30 mouse cellular contexts compared by ENCODE assay signal in the genomic region with DNA sequence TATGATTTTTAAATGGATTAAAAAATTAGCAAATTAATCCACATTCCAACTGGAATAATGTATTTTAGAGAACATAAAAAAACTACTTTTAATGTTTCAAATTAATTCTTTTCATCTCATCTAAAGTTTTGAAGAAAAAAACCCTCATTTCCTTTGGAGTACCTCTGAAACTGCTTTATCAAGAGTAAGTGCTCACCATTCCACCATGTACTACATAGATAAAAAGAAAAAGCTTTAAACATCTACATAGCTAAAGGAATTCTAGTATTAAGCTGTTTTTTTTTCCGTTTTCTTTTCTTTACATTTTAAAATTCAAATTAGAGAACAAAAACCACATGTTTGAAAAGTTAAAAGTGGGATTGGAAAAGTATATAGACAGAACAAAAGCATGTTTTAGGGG. TPM values are rescaled to one million over a fixed set of nuclear protein-coding genes. Genes with fewer than 3 reads are reported as not detected.
DNase-seq lines count a peak whose midpoint lies in the region; ATAC-seq lines count a peak whose summit lies in the region.
"Had no signal": no experiment of that assay in that cellular context is flagged by ENCODE, and none has a peak within 500 bp of the region (broad histone marks: within the 10 kb centered on the region; RNA-seq: fewer than 3 reads in every experiment).

No protein-coding gene starts in this region.

- H3K9ac ChIP-seq in liver, embryonic 12.5 days, result no peak overlapping the region
- H3K9ac ChIP-seq in liver, embryonic 15.5 days, result no peak overlapping the region
- H3K9ac ChIP-seq: embryonic facial prominence, embryonic 12.5 days; embryonic facial prominence, embryonic 15.5 days; forebrain, embryonic 13.5 days; heart, embryonic 13.5 days; hindbrain, embryonic 12.5 days; hindbrain, embryonic 15.5 days had no signal

- peak; percentile 75 for ATAC-seq in erythroblast, adult 5-6 weeks (replicated peaks; ENCODE audit: low FRiP score, poor library complexity, severe bottlenecking)
- ATAC-seq in liver, embryonic 12.5 days, result peak; percentile 70; the same call in 1 of the 2 replicates
- ATAC-seq in liver, embryonic 15.5 days (ENCODE audit: insufficient read depth), result peak; percentile 57; the same call in 1 of the 2 replicates
- ATAC-seq in megakaryocyte progenitor cell, adult 5-6 weeks (replicated peaks; ENCODE audit: poor library complexity), result peak; percentile 44; the same call in 1 of the 2 replicates
- ATAC-seq: CD4-positive, CD25-positive, alpha-beta regulatory T cell, adult 4 months; forebrain, embryonic 13.5 days; forebrain, embryonic 16.5 days; Patski had no signal

- 37% methylated on average over 1 of the region's 1 CpGs for WGBS in liver, embryonic 12.5 days (ENCODE audit: insufficient replicate concordance)
- 33% methylated on average over 1 of the region's 1 CpGs for WGBS in liver, embryonic 15.5 days (ENCODE audit: insufficient replicate concordance)
- WGBS in midbrain, embryonic 10.5 days, result 90% methylated on average over 1 of the region's 1 CpGs

- no peaks in the 10 kb centered on the region for H3K9me3 ChIP-seq in liver, embryonic 12.5 days (replicated peaks)
- H3K9me3 ChIP-seq in liver, embryonic 15.5 days (replicated peaks), result no peaks in the 10 kb centered on the region
- H3K9me3 ChIP-seq in midbrain, embryonic 10.5 days (replicated peaks), result no peaks in the 10 kb centered on the region
- H3K9me3 ChIP-seq: embryonic facial prominence, embryonic 12.5 days; embryonic facial prominence, embryonic 15.5 days; forebrain, embryonic 10.5 days; forebrain, embryonic 13.5 days; heart, embryonic 10.5 days; heart, embryonic 13.5 days; hindbrain, embryonic 12.5 days; hindbrain, embryonic 15.5 days had no signal

- peak overlapping the region; percentile 71 for H3K27ac ChIP-seq in liver, embryonic 12.5 days
- H3K27ac ChIP-seq in liver, embryonic 15.5 days (replicated peaks), result peak overlapping the region; percentile 29; the same call in 1 of the 2 replicates
- no peak overlapping the region for H3K27ac ChIP-seq in midbrain, embryonic 10.5 days (replicated peaks)
- H3K27ac ChIP-seq: embryonic facial prominence, embryonic 12.5 days; embryonic facial prominence, embryonic 15.5 days; forebrain, embryonic 10.5 days; forebrain, embryonic 13.5 days; heart, adult 2 months; heart, embryonic 10.5 days; heart, embryonic 13.5 days; hindbrain, embryonic 12.5 days; hindbrain, embryonic 15.5 days had no signal

- peak overlapping the region; percentile 26; the same call in 1 of the 2 replicates for H3K4me2 ChIP-seq in liver, embryonic 12.5 days
- H3K4me2 ChIP-seq in liver, embryonic 15.5 days, result no peak overlapping the region
- H3K4me2 ChIP-seq: embryonic facial prominence, embryonic 12.5 days; embryonic facial prominence, embryonic 15.5 days; forebrain, embryonic 13.5 days; heart, embryonic 13.5 days; hindbrain, embryonic 12.5 days; hindbrain, embryonic 15.5 days had no signal

- no peak overlapping the region for H3K4me3 ChIP-seq in liver, embryonic 12.5 days
- H3K4me3 ChIP-seq in liver, embryonic 15.5 days (replicated peaks), result no peak overlapping the region
- no peak overlapping the region for H3K4me3 ChIP-seq in midbrain, embryonic 10.5 days
- H3K4me3 ChIP-seq: embryonic facial prominence, embryonic 12.5 days; embryonic facial prominence, embryonic 15.5 days; erythroblast, embryonic 14.5 days; forebrain, embryonic 10.5 days; forebrain, embryonic 13.5 days; heart, adult 2 months; heart, embryonic 10.5 days; heart, embryonic 13.5 days; hindbrain, embryonic 12.5 days; hindbrain, embryonic 15.5 days had no signal

- DNase-seq in midbrain, embryonic 10.5 days (ENCODE audit: low spot score), result no peak
- DNase-seq in lung, postnatal 14 days, result no peak
- no peak for DNase-seq in left cerebral cortex, postnatal 25 days (ENCODE audit: low spot score in 2 of 2)
- DNase-seq in T-cell, adult 2 months (ENCODE audit: low spot score), result no peak
- DNase-seq: adrenal gland, adult 8-10 months; adrenal gland, postnatal 25 days; cerebellum, adult 11-12 months; cerebellum, adult 8-10 months; cerebellum, postnatal 25 days; gastrocnemius, postnatal 10 days; gastrocnemius, postnatal 36 days; heart, adult 2 months; heart, postnatal 14 days; heart, postnatal 4 days had no signal

- H3K4me1 ChIP-seq in liver, embryonic 12.5 days, result peaks cover 23% of the 10 kb centered on the region
- H3K4me1 ChIP-seq in liver, embryonic 15.5 days (replicated peaks), result peaks cover 19% of the 10 kb centered on the region
- H3K4me1 ChIP-seq in midbrain, embryonic 10.5 days, result no peaks in the 10 kb centered on the region
- H3K4me1 ChIP-seq: embryonic facial prominence, embryonic 12.5 days; embryonic facial prominence, embryonic 15.5 days; forebrain, embryonic 10.5 days; forebrain, embryonic 13.5 days; heart, embryonic 10.5 days; heart, embryonic 13.5 days; hindbrain, embryonic 12.5 days; hindbrain, embryonic 15.5 days had no signal

- peaks cover 51% of the 10 kb centered on the region for H3K36me3 ChIP-seq in liver, embryonic 12.5 days
- peaks cover 43% of the 10 kb centered on the region for H3K36me3 ChIP-seq in liver, embryonic 15.5 days (replicated peaks)
- peaks cover 64% of the 10 kb centered on the region for H3K36me3 ChIP-seq in midbrain, embryonic 10.5 days

- intact Hi-C loops in left cerebral cortex, postnatal 25 days (cut with DNase I), result loop anchor here (5.0 kb wide), 1 partner anchor 38 kb away; no protein-coding TSS in a partner anchor

- no peaks in the 10 kb centered on the region for H3K27me3 ChIP-seq in liver, embryonic 12.5 days (replicated peaks)
- no peaks in the 10 kb centered on the region for H3K27me3 ChIP-seq in liver, embryonic 15.5 days
- no peaks in the 10 kb centered on the region for H3K27me3 ChIP-seq in midbrain, embryonic 10.5 days (ENCODE audit: low read depth, poor library complexity, severe bottlenecking)
- H3K27me3 ChIP-seq: embryonic facial prominence, embryonic 12.5 days; embryonic facial prominence, embryonic 15.5 days; forebrain, embryonic 13.5 days; heart, embryonic 13.5 days; hindbrain, embryonic 12.5 days; hindbrain, embryonic 15.5 days; Patski had no signal

RNA-seq across cellular contexts. Expression of a gene that starts 56.3 kb away (rescaled TPM):
- 8.4 and 13.4 TPM in 2 replicates for total RNA-seq in erythroblast, adult 5-6 weeks (2015; ENCODE audit: low replicate concordance)
- total RNA-seq in erythroblast, adult 5-6 weeks (2017; ENCODE audit: low replicate concordance), result 2.8 TPM in 1 of 2 replicates, not detected in the other
- polyA plus RNA-seq in liver, embryonic 12.5 days (2016; fragmentation: Nextera tagmentation; extraction: Ambion mirVana), result 24.1 and 25.7 TPM in 2 replicates
- 10.8 and 11.8 TPM in 2 replicates for polyA plus RNA-seq in liver, embryonic 15.5 days (2015; fragmentation: Nextera tagmentation; extraction: Ambion mirVana)
- total RNA-seq in megakaryocyte progenitor cell, adult 5-6 weeks (2015), result 43.3 and 45.0 TPM in 2 replicates
- total RNA-seq in megakaryocyte progenitor cell, adult 5-6 weeks (2017), result 11.2 and 14.5 TPM in 2 replicates
- 31.2 and 34.2 TPM in 2 replicates for polyA plus RNA-seq in midbrain, embryonic 10.5 days (2016; fragmentation: Nextera tagmentation; extraction: Ambion mirVana)
- total RNA-seq in left cerebral cortex, postnatal 25 days (2021), result 10 to 100 TPM; 22.9 to 24.6 TPM
